Mouse (Mus musculus) R1 (cell line): Measurements from ENCODE around the gene Tfpt.
"Not testable (repeated sequence)": the region's sequence is repeated elsewhere in the genome, so short reads cannot be mapped to it uniquely, and the experiment has no call there.

Experiments
- DNase-seq: peaks from one replicate; pipeline ENCODE4 v3.0.0-alpha.2; 2018; ENCODE audit warnings: low read depth, low spot score

Gene Tfpt

GRCm38 (mm10) chr7:3617242-3617995 lies 12.3 kb downstream of the Tfpt start, which contains the start of gene Ndufa3:
Ndufa3 (plus strand) TSS chr7:3617373.
- peak; percentile 98 for DNase-seq

DNA sequence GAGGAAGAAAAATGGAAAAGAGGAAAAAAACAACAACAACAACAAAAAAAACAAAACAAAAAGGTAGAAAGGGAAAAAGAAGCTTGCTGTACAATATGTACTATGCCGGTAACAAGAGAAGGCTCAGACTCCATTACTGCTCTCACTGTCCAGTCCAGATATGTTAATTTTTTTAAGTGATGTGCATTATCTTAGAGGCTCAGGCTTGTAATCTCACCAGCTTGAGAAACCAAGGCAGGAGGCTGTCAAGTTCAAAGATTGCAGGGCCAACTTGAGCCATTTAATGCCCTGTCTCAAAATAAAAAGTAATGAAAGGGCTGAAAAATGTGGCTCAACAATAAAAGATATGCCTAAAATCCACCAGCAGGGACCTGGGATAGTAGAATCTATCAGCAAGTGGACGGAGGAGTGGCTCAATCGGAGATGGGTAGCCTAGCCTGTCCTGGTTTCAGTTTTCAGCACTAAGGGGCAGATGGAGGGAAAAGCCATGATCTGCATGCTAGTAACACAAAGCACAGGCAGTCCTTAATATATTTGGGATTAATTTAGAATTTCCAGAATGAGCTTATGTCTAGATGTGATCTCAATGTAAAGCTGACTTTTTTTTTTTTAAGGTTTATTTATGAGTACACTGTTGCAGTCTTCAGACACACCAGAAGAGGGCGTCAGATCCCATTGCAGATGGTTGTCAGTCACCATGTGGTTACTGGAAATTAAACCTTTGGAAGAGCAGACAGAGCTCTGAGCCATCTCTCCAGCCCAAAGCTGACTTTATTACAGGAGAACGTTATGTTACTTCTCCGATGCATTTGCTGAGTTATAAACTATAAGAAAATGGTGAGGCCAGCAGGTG lies 13.1 kb downstream of the Tfpt start:
- no peak for DNase-seq

DNA sequence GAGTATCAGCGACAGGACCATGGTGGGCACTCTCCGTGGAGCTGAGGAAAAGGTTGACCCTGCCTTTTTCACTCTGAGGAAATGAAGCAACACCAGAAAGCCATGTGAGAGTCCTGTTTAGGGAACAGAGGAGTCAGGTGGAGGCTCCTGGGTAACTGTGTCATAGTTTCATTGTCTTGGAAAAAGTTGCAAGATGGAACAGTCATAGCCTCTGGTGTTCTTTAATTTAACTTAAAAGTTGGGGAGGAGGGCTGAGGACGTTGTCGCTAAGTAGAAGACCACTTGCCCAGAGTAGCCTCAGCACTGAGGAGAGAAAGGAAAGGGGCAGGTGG lies 13.7 kb downstream of the Tfpt start, which contains the start of gene Oscar:
Gene Oscar, minus strand, starts transcription at position 101 of the 332 bp plus-strand sequence.
- no peak for DNase-seq

GRCm38 (mm10) chr7:3614021-3614420 lies 15.7 kb downstream of the Tfpt start:
- DNase-seq = no peak

- no peak for DNase-seq
These were observed 18.7 kb downstream of the Tfpt start for GRCm38 (mm10) chr7:3611006-3611405.

GRCm38 (mm10) chr7:3610437-3610836 lies 19.3 kb downstream of the Tfpt start:
- DNase-seq = no peak

DNA sequence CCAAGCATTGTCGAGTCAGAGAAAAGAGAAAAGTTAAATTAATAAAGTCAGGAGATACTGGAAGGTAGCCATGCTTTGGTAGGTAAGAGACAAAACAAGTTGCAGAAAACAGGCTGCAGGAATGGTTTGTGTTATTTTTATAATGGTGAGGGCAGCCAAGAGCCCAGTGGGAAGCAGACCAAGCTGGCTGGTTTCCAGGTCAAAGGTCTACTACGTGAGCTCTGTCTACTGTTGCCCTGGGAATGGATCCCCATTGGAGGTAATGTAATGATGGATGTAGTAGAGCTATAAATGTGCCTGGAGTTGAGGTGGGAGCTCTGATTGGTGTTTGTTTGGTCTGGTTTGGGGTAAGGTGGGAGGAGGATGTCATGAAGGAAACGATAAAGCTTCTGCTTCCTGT lies 20.6 kb downstream of the Tfpt start:
- DNase-seq = no peak

DNA sequence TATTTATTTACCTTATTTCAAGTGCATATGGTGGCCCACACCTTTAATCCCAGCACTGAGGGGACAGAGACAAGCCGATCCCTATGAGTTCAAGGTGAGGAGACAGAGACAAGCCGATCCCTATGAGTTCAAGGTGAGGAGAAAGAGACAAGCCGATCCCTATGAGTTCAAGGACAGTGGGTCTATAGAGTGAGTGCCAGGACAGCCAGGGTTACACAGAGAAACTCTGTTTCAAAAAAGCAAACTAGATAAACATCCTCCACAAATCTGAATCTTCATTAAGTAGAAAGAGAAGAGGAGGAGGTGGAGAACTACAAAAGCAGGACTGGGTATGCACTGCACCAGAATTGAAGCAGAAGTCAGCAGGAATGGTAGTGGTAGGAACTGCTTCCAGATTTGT lies 21.1 kb downstream of the Tfpt start:
- DNase-seq = no peak

GRCm38 (mm10) chr7:3607391-3607790 lies 22.3 kb downstream of the Tfpt start:
- no peak for DNase-seq

DNA sequence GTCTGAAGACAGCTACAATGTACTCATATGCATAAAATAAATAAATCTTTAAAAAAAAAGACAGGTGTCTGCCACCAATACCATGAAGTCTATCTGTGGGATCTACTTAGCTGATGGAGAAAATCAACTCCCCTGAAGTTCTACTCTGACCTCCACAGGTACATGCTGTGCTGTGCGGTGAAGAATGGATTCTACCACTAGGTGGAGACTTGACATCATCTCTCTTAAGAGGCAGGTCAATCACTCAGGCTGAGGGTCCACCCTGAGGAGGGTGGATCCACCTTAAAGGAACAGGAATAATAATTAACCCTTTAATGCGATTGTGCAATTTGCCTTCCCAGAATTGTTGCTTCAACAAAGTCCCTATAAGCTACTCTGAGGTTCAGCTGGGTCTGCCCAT lies 22.9 kb downstream of the Tfpt start:
- peak; percentile 95 for DNase-seq

DNA sequence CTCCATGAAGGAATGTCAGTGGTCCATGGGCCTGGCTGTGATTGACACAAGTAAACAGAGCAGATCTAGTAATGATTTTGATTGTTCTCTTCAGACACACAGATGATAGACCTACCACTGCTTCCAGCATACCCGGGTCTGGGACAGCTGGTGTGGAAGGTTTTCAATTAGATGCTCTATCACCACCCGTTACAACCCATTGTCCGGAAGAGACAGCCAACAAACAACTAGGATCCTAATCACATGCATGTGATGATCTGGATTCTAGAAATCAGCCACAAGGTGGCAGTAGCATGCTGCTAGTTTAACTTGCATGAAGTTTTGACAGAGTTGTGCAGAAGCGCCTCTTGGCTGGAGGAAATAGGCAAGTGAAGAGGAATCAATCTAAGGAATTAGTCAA lies 28.6 kb downstream of the Tfpt start:
- peak; percentile 90 for DNase-seq

GRCm38 (mm10) chr7:3597755-3598154 lies 32.0 kb downstream of the Tfpt start:
- not testable (repeated sequence) for DNase-seq

- DNase-seq = peak; percentile 95
These were observed 34.6 kb downstream of the Tfpt start for GRCm38 (mm10) chr7:3595146-3595545.

DNA sequence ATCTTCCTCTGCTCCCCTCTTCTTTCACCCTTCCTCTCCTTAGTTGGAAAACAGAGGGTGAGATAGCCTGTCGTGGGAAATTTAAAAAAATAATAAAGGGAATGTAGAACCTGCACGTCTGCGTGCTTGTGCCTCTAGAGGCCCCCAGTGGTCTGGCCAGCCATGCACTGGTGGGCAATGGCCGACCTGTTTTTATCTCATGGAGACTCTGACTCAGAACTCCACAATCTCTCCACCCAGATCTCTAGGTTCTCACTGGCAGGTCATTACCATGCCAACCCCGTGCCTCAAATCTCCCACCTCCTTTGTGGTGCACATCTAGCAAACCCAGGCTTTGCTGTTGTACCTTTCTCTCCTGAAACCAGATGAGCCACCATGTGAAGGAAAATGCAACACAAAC lies 35.0 kb downstream of the Tfpt start:
- peak; percentile 67 for DNase-seq

- DNase-seq = no peak
These were observed 35.9 kb downstream of the Tfpt start for GRCm38 (mm10) chr7:3593855-3594254.

GRCm38 (mm10) chr7:3591534-3591933 lies 38.2 kb downstream of the Tfpt start:
- DNase-seq = peak; percentile 75

DNA sequence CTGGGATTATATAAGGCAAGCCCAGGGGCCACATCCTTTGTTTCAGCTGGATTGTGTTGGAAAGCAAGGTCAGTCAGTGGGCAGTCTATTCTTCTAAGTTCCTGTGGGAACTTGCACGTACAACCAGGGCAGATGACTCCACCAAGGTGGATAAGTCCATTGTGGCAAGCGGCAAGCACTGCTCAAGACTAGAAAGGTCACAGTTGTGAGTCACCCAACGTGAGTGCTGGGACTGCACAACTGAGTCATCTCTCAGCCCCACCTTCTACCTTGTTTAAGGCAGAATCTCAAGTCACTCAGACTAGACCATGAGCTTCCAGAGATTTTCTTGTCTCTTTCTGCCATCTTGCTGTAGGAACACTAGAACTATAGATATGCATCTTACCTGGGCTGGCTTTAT lies 39.2 kb downstream of the Tfpt start:
- DNase-seq = no peak

- DNase-seq = no peak
These were observed 42.4 kb downstream of the Tfpt start for GRCm38 (mm10) chr7:3587292-3587691.

- peak; percentile 98 for DNase-seq
These were observed 43.5 kb downstream of the Tfpt start for GRCm38 (mm10) chr7:3586255-3586654.

GRCm38 (mm10) chr7:3585763-3586162 lies 44.0 kb downstream of the Tfpt start:
- DNase-seq = no peak

GRCm38 (mm10) chr7:3580029-3580428 lies 49.7 kb downstream of the Tfpt start:
- DNase-seq = no peak

- peak; percentile 90 for DNase-seq
These were observed 50.7 kb downstream of the Tfpt start for GRCm38 (mm10) chr7:3578952-3579546.
